Mouse (Mus musculus) cerebellum, postnatal 36 days (tissue): ENCODE results near the gene Tnfsf10.

ENCODE experiments used
- DNase-seq, 2 experiments: peaks; one replicate each; pipeline ENCODE4 v3.0.0; 2021 to 2022; ENCODE audit warnings: mixed read lengths in 2 of 2

Tnfsf10 gene

GRCm38 (mm10) chr3:27371725-27372650 is 55.2 kb downstream of the Tnfsf10 start:
- no peak for DNase-seq

GRCm38 (mm10) chr3:27374396-27374795 is 57.6 kb downstream of the Tnfsf10 start:
- no peak for DNase-seq

GRCm38 (mm10) chr3:27377935-27378334 is 61.1 kb downstream of the Tnfsf10 start:
- no peak for DNase-seq

- no peak for DNase-seq
Observed at GRCm38 (mm10) chr3:27384836-27385235, 68.0 kb downstream of the Tnfsf10 start.

GRCm38 (mm10) chr3:27389923-27390322 is 73.1 kb downstream of the Tnfsf10 start:
- DNase-seq, result no peak
